Mouse (Mus musculus): ENCODE results near the gene Sox15. TPM values are rescaled to one million over a fixed set of nuclear protein-coding genes. Genes with fewer than 3 reads are reported as not detected.
"Not testable (repeated sequence)": the region's sequence is repeated elsewhere in the genome, so short reads cannot be mapped to it uniquely, and the experiment has no call there.

Sox15 gene
- polyA plus RNA-seq, 1 experiment from 2014 or later = not detected

- H3K4me2 ChIP-seq = peak overlapping the region; percentile 72
- H3K9me3 ChIP-seq (replicated peaks) = no peaks in the 10 kb centered on the region
- peaks cover 5% of the 10 kb centered on the region for H3K27me3 ChIP-seq
- H3K4me1 ChIP-seq (replicated peaks) = peaks cover 55% of the 10 kb centered on the region
- peak overlapping the region; percentile 66; the same call in 1 of the 2 replicates for H3K9ac ChIP-seq
- 37% methylated on average over 7 of the region's 7 CpGs for WGBS (ENCODE audit: insufficient replicate concordance)
- no peak overlapping the region for H3K4me3 ChIP-seq (replicated peaks)
- no peak for DNase-seq
- no peaks in the 10 kb centered on the region for H3K36me3 ChIP-seq
- ATAC-seq (ENCODE audit: low read depth) = peak; percentile 49; the same call in 1 of the 2 replicates
- H3K27ac ChIP-seq = peak overlapping the region; percentile 79
Measured at GRCm38 (mm10) chr11:69620394-69621081, 34.6 kb upstream of the Sox15 start.

- Histone ChIP-seq H3K4me3 (replicated peaks) (peak within 1 kb of the TSS; percentile 59), H3K27me3 (peaks cover 5% of the 10 kb centered on the region), H3K9ac (peak within 1 kb of the TSS; percentile 66), H3K27ac (peak within 1 kb of the TSS; percentile 79), H3K36me3 (no peaks in the 10 kb centered on the region), H3K9me3 (replicated peaks) (no peaks in the 10 kb centered on the region), H3K4me2 (peak within 1 kb of the TSS; percentile 72), H3K4me1 (replicated peaks) (peaks cover 55% of the 10 kb centered on the region)
- no peak for DNase-seq
- 4% methylated on average over 20 of the region's 20 CpGs for WGBS (ENCODE audit: insufficient replicate concordance)
- ATAC-seq (ENCODE audit: low read depth) = peak; percentile 54
Measured at GRCm38 (mm10) chr11:69621571-69622268, 33.4 kb upstream of the Sox15 start, which contains the start of gene Sat2. Gene Sat2 (plus strand): TSS chr11:69622024.

DNA sequence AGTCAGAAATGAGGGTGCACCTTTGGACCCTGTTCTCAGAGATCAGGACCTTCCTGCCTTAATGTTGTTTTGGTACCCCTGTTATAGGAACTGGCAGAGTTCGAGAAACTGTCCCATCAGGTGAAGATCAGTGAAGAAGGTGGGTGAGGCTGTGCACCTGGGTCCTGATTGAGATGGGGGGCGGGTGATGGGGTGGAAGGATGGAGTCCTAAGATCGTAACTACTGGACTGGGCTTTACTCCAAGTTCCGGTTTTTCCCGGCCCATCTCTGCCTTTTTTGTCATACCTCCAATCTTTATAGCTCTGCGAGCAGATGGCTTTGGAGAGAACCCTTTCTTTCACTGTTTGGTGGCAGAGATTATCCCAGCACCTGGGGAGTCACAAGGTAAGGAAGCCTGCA is 32.7 kb upstream of the Sox15 start:
- Histone ChIP-seq H3K36me3 (no peaks in the 10 kb centered on the region), H3K27me3 (no peaks in the 10 kb centered on the region), H3K4me3 (replicated peaks) (peak overlapping the region; percentile 59), H3K9ac (peak overlapping the region; percentile 66), H3K27ac (peak overlapping the region; percentile 79), H3K9me3 (replicated peaks) (no peaks in the 10 kb centered on the region), H3K4me2 (peak overlapping the region; percentile 72), H3K4me1 (replicated peaks) (peaks cover 50% of the 10 kb centered on the region)
- ATAC-seq (ENCODE audit: low read depth) (no peak), DNase-seq (no peak)
- 53% methylated on average over 6 of the region's 6 CpGs for WGBS (ENCODE audit: insufficient replicate concordance)

DNA sequence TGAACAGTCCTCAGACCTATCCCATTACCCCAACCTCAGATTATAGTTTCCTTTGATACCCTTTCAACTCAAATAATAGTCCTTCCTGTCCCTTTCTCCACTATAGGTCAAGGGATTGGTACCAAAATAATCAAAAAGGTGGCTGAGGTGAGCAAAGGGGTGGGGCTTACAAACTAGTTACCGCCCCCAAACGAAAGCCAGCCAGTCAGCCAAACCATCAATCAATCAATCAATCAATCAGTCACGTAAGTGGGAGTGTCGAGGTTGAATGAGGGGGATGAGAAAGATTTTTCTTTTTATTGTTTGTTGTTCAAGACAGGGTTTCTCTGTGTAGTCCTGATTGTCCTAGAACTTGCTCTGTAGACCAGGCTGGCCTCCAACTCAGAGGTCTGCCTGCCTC is 32.1 kb upstream of the Sox15 start:
- Histone ChIP-seq H3K9ac (no peak overlapping the region), H3K4me1 (replicated peaks) (peaks cover 44% of the 10 kb centered on the region), H3K4me2 (peak overlapping the region; percentile 72; the same call in 1 of the 2 replicates), H3K27me3 (no peaks in the 10 kb centered on the region), H3K9me3 (replicated peaks) (no peaks in the 10 kb centered on the region), H3K36me3 (no peaks in the 10 kb centered on the region), H3K27ac (no peak overlapping the region), H3K4me3 (replicated peaks) (0 out of 2 replicates have a peak overlapping the region, but pooled peaks have one; percentile 59)
- WGBS (ENCODE audit: insufficient replicate concordance) = 66% methylated on average over 4 of the region's 4 CpGs
- ATAC-seq (ENCODE audit: low read depth) (no peak), DNase-seq (no peak)

DNA sequence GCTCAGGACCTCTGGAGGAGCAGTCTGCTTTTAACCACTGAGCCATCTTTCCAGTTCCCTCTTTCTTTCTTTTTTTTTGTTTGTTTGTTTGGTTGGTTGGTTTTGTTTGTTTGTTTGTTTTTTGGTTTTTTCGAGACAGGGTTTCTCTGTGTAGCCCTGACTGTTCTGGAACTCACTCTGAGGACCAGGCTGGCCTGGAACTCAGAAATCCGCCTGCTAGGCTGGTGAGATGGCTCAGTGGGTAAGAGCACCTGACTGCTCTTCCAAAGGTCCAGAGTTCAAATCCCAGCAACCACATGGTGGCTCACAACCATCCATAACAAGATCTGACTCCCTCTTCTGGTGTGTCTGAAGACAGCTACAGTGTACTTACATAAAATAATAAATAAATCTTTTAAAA is 30.8 kb upstream of the Sox15 start:
- not testable (repeated sequence) for DNase-seq; H3K4me3 ChIP-seq (replicated peaks); H3K9me3 ChIP-seq (replicated peaks); H3K4me2 ChIP-seq; H3K27ac ChIP-seq; H3K9ac ChIP-seq; ATAC-seq (ENCODE audit: low read depth); H3K36me3 ChIP-seq; H3K27me3 ChIP-seq
- H3K4me1 ChIP-seq (replicated peaks) = peaks cover 40% of the 10 kb centered on the region
- 68% methylated on average over 2 of the region's 2 CpGs for WGBS (ENCODE audit: insufficient replicate concordance)

DNA sequence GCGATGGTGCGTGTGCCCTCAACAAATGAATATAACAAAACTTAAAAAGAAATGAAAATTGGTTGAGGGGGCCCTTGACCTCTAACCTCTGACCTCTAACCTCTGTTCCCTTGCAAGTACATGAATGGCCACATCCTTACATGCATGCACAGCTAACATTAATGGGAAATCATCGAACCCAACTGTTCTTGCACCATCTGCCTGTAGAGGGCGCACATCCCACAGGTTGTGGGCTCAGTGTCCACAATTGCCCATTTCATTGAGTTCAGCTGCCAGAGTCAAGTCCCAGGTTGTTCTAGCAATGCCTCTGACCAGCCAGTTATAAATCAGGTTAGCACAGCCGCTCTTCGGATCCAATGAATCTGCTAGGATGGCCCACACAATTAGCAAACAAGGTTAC is 26.8 kb upstream of the Sox15 start:
- H3K27me3 ChIP-seq = no peaks in the 10 kb centered on the region
- no peak overlapping the region for H3K27ac ChIP-seq
- ATAC-seq (ENCODE audit: low read depth) (no peak), DNase-seq (peak; percentile 69)
- WGBS (ENCODE audit: insufficient replicate concordance) = 33% methylated on average over 6 of the region's 6 CpGs
- no peaks in the 10 kb centered on the region for H3K9me3 ChIP-seq (replicated peaks)
- H3K4me2 ChIP-seq = no peak overlapping the region
- no peaks in the 10 kb centered on the region for H3K36me3 ChIP-seq
- peaks cover 17% of the 10 kb centered on the region for H3K4me1 ChIP-seq (replicated peaks)
- H3K9ac ChIP-seq = no peak overlapping the region
- H3K4me3 ChIP-seq (replicated peaks) = no peak overlapping the region

DNA sequence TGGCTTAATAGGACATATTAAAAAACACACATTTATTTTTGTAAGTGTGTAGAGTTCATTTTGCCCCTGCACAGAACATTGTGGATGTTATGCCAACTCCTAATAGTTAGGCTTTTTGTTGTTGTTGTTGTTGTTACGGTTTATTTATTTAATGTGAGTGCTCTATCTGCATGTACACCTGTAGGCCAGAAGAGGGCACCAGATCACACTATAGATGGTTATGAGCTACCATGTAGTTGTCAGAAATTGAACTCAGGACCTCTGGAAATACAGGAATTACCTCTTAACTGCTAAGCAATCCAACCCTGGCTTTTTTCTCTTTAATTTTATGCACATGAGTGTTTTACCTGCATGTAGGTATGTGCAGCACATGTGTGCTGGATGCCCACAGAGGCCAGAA is 25.3 kb upstream of the Sox15 start:
- H3K36me3 ChIP-seq = no peaks in the 10 kb centered on the region
- no peak overlapping the region for H3K4me2 ChIP-seq
- peaks cover 28% of the 10 kb centered on the region for H3K4me1 ChIP-seq (replicated peaks)
- DNase-seq = no peak
- H3K4me3 ChIP-seq (replicated peaks) = no peak overlapping the region
- WGBS (ENCODE audit: insufficient replicate concordance) = 53% methylated on average over 1 of the region's 1 CpGs
- no peaks in the 10 kb centered on the region for H3K27me3 ChIP-seq
- no peak overlapping the region for H3K9ac ChIP-seq
- no peak overlapping the region for H3K27ac ChIP-seq
- no peak for ATAC-seq (ENCODE audit: low read depth)
- H3K9me3 ChIP-seq (replicated peaks) = no peaks in the 10 kb centered on the region

GRCm38 (mm10) chr11:69632284-69633089 is 22.6 kb upstream of the Sox15 start, which contains the start of gene Fxr2:
Gene Fxr2 (plus strand): TSS chr11:69632990.
- Histone ChIP-seq H3K36me3 (peaks cover 2% of the 10 kb centered on the region; the same call in 1 of the 2 replicates), H3K4me3 (replicated peaks) (peak within 1 kb of the TSS; percentile 93), H3K9me3 (replicated peaks) (no peaks in the 10 kb centered on the region), H3K27me3 (no peaks in the 10 kb centered on the region), H3K9ac (peak within 1 kb of the TSS; percentile 97), H3K27ac (peak within 1 kb of the TSS; percentile 95), H3K4me1 (replicated peaks) (peaks cover 48% of the 10 kb centered on the region), H3K4me2 (peak within 1 kb of the TSS; percentile 91)
- ATAC-seq (ENCODE audit: low read depth) (peak; percentile 95), DNase-seq (peak; percentile 100)
- under 1% methylated on average over 55 of the region's 56 CpGs for WGBS (ENCODE audit: insufficient replicate concordance)

GRCm38 (mm10) chr11:69633128-69633866 is 21.8 kb upstream of the Sox15 start:
- Histone ChIP-seq H3K4me1 (replicated peaks) (peaks cover 48% of the 10 kb centered on the region), H3K9me3 (replicated peaks) (no peaks in the 10 kb centered on the region), H3K27me3 (no peaks in the 10 kb centered on the region), H3K36me3 (peaks cover 5% of the 10 kb centered on the region; the same call in 1 of the 2 replicates), H3K27ac (peak overlapping the region; percentile 95), H3K9ac (peak overlapping the region; percentile 97), H3K4me2 (peak overlapping the region; percentile 91), H3K4me3 (replicated peaks) (peak overlapping the region; percentile 93)
- DNase-seq (no peak), ATAC-seq (ENCODE audit: low read depth) (peak; percentile 55)
- WGBS (ENCODE audit: insufficient replicate concordance) = under 1% methylated on average over 50 of the region's 50 CpGs

- Histone ChIP-seq H3K27ac (no peak overlapping the region), H3K4me1 (replicated peaks) (peaks cover 45% of the 10 kb centered on the region), H3K9me3 (replicated peaks) (no peaks in the 10 kb centered on the region), H3K27me3 (no peaks in the 10 kb centered on the region), H3K4me3 (replicated peaks) (no peak overlapping the region; the same call in 1 of the 2 replicates), H3K4me2 (peak overlapping the region; percentile 4), H3K9ac (peak overlapping the region; percentile 97; the same call in 1 of the 2 replicates), H3K36me3 (peaks cover 21% of the 10 kb centered on the region)
- 81% methylated on average over 3 of the region's 3 CpGs for WGBS (ENCODE audit: insufficient replicate concordance)
- ATAC-seq (ENCODE audit: low read depth) (no peak), DNase-seq (no peak)
Measured at GRCm38 (mm10) chr11:69635471-69635870, 19.6 kb upstream of the Sox15 start.
